Mouse (Mus musculus) olfactory bulb, adult 2 months (tissue): ENCODE data around the gene Cbx4. TPM values are rescaled to one million over a fixed set of nuclear protein-coding genes. Genes with fewer than 3 reads are reported as not detected.

Source experiments
- H3K27ac ChIP-seq: fragments of 200-500 bp; 2 replicates; pipeline ENCODE4 v1.5.1; 2012; ENCODE audit warnings: low read depth, low read length; ENCODE audit not compliant: insufficient read depth
- H3K4me1 ChIP-seq: fragments of 200-500 bp; 2 replicates; pipeline ENCODE4 v1.6.1; 2012; ENCODE audit warnings: low read length; ENCODE audit not compliant: control insufficient read depth, insufficient read depth
- H3K4me3 ChIP-seq: fragments of 200-500 bp; 2 replicates; pipeline ENCODE4 v1.5.1; 2012; ENCODE audit warnings: mild to moderate bottlenecking, low read depth, low read length, moderate library complexity; ENCODE audit not compliant: insufficient read depth
- CTCF ChIP-seq: fragments of 200-500 bp; IDR thresholded peaks from 2 replicates; pipeline ENCODE4 v1.5.1; 2012; ENCODE audit warnings: low read depth, mild to moderate bottlenecking, low read length, moderate library complexity; ENCODE audit not compliant: insufficient read depth
- POLR2A ChIP-seq: fragments of 200-500 bp; IDR thresholded peaks from 2 replicates; pipeline ENCODE4 v1.6.1; 2012; ENCODE audit warnings: mild to moderate bottlenecking, low read depth, low read length, moderate library complexity; ENCODE audit not compliant: insufficient read depth
- WGBS: fragments of 180-500 bp; shearing (Covaris S2); methylation state at CpG from one replicate; pipeline ENCODE4 v1.1.7; 2018; 5-methylcytosine and 5-hydroxymethylcytosine counted together
- polyA plus RNA-seq: library from polyadenylated mRNA; stranded (reverse); fragments of >200 nt; gene quantifications from 2 replicates; pipeline ENCODE4 v1.2.4, GENCODE M21; 2012; ENCODE audit warnings: low replicate concordance; ENCODE audit not compliant: missing spikeins, insufficient read depth, insufficient read length

The Cbx4 gene
- polyA plus RNA-seq, 1 experiment = not detected

DNA sequence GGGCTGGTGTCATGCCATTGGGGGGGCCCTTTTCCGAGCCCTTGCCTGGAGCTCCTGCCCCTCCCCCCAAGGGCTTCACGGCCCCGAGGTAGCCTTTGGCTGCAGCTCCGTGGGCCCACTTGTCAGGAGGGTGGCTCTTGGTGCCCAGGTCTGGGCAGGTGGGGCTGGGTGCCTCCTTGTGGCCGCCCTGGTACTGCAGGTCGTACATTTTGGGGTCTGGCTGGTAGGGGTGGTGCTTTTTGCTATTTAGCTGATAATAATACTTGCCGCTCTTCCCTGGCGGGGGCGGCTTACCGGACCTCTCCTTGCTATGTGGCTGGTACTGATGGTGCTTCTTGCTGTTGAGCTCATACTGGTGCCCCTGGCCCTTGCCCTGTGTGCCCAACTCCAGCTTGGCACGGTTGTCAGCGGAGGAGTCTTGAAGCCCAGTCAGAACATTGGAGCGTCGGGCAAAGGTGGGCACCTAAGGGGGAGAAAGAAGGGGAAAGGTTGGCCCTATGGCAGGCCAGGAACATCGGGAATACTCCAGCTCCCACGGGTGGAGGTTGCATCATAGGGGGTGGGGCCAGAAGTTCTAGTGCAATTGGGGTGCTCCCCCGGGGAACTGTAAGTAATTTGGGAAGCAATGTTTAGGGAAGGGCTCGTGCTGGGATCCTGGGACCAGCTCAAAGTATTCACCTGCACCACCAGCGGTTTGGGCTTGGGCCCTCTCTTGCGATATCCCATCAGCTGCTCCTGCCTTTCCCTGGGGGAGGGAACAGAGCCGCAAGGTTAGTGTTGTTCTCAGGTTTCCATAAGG lies 4.0 kb downstream of the Cbx4 start:
- TF ChIP-seq POLR2A (no peak), CTCF (peak; percentile 66; the same call in 1 of the 2 replicates)
- Histone ChIP-seq H3K27ac (no peak overlapping the region), H3K4me3 (no peak overlapping the region), H3K4me1 (peaks cover 66% of the 10 kb centered on the region)
- 42% methylated on average over 21 of the region's 21 CpGs for WGBS

- WGBS = 60% methylated on average over 47 of the region's 47 CpGs
- Histone ChIP-seq H3K27ac (no peak overlapping the region), H3K4me1 (peaks cover 61% of the 10 kb centered on the region), H3K4me3 (no peak overlapping the region)
- no peak for TF ChIP-seq CTCF
- TF ChIP-seq POLR2A = no peak
Observed at GRCm38 (mm10) chr11:119081148-119081838, 4.7 kb downstream of the Cbx4 start.

DNA sequence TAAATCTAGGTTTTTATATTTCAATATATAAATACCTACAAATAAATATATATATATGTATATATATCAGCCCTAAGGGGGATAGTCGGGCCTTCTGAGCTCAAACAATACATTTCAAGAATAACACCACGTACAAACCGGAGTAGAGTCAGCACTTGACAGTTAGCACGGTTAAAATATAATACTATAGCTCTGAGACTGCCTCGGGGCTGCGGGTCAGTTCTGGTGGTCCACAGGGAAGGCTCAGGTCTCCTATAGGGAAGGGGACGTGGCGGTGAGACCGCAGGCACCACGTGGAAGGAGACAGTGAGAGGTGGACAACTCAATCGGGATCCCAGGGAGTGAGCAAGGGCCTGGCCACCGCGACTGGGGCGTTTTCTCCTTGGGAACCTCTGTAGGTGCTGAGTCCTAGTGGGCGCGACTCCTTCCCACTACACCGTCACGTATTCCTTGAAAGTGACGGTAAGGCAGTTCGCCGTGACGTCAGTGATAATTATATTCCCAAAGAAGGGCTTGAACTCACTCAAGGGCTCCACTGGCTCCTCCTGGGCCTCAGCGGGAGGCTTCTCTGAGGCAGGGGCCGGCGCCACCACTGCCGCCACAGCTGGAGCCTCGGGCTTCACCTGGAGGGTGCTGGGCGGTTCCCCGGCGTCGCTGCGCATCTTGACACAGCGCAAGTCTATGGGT lies 5.4 kb downstream of the Cbx4 start:
- Histone ChIP-seq H3K27ac (no peak overlapping the region), H3K4me1 (peaks cover 61% of the 10 kb centered on the region), H3K4me3 (no peak overlapping the region)
- 57% methylated on average over 33 of the region's 33 CpGs for WGBS
- TF ChIP-seq CTCF (no peak), POLR2A (no peak)

- Histone ChIP-seq H3K27ac (peak overlapping the region; percentile 52; the same call in 1 of the 2 replicates), H3K4me1 (peaks cover 60% of the 10 kb centered on the region), H3K4me3 (peak overlapping the region; percentile 13; the same call in 1 of the 2 replicates)
- TF ChIP-seq CTCF = no peak
- WGBS = 27% methylated on average over 7 of the region's 7 CpGs
Observed at GRCm38 (mm10) chr11:119079445-119079837, 6.6 kb downstream of the Cbx4 start.

GRCm38 (mm10) chr11:119078691-119079444 lies 7.2 kb downstream of the Cbx4 start:
- Histone ChIP-seq H3K27ac (peak overlapping the region; percentile 52; the same call in 1 of the 2 replicates), H3K4me3 (peak overlapping the region; percentile 13), H3K4me1 (peaks cover 54% of the 10 kb centered on the region)
- no peak for TF ChIP-seq POLR2A
- TF ChIP-seq CTCF = no peak
- 22% methylated on average over 22 of the region's 27 CpGs for WGBS

DNA sequence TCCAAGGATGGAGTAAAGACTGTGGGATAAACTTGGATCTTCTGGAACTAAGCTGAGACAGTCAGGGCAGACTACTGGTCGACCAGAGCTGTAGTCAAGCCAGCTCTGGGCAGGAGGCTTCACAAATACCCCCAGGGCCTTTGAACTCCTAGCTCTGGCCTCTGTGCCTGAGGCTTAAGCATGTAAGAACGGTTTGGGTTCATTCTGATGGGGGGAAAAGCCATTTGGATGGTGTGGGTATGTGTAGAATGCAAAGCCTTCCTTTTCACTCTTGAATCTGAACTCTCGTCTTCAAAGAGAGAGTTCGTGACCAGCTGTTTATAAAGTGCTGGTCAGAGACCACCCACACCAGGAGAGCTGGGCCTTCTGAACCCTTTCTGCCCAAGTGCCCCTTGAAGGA lies 8.3 kb downstream of the Cbx4 start:
- Histone ChIP-seq H3K27ac (no peak overlapping the region), H3K4me3 (no peak overlapping the region), H3K4me1 (peaks cover 43% of the 10 kb centered on the region)
- WGBS = 83% methylated on average over 4 of the region's 4 CpGs
- TF ChIP-seq CTCF (no peak), POLR2A (no peak)

DNA sequence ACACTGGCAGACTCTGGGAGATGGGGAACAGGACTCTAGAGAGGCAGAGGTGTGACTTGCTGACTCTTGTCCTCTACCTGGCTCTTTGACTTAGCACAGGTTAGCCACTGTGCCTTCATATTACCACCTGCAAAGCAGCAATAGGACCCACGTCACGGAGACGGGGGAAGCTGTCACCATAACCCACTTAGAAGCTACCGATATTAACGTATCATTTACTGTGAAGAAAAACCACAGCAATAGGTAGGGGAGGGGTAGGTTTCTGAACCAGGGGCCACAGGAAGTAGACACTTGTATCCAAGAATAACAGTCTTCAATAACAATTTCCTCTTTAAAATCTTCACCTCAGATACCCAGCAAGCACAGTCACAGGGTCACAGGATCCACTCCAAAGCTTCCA lies 10.2 kb downstream of the Cbx4 start:
- TF ChIP-seq CTCF (no peak), POLR2A (no peak)
- Histone ChIP-seq H3K4me1 (peaks cover 24% of the 10 kb centered on the region), H3K27ac (no peak overlapping the region), H3K4me3 (no peak overlapping the region)
- WGBS = 94% methylated on average over 5 of the region's 5 CpGs

- TF ChIP-seq CTCF (no peak), POLR2A (no peak)
- H3K4me1 ChIP-seq = peaks cover 10% of the 10 kb centered on the region
- 83% methylated on average over 6 of the region's 6 CpGs for WGBS
- H3K4me3 ChIP-seq = no peak overlapping the region
- no peak overlapping the region for H3K27ac ChIP-seq
Observed at GRCm38 (mm10) chr11:119073876-119074433, 12.1 kb downstream of the Cbx4 start.
